Mouse (Mus musculus) MEL-GATA-1-ER (cell line): ENCODE measurements at regions not wholly inside any gene's neighbourhood (a gene's known extent, or its start where the extent isn't known, plus 50 kb on each side); places are given as distances from the start of the nearest gene placed in this dataset.
"Not testable (repeated sequence)": the region's sequence is repeated elsewhere in the genome, so short reads cannot be mapped to it uniquely, and the experiment has no call there.

Experiments used
- DNase-seq: peaks from one replicate; pipeline ENCODE4 v3.0.0-alpha.2; 2012; ENCODE audit warnings: low read depth; ENCODE audit errors: extremely low read depth

DNA sequence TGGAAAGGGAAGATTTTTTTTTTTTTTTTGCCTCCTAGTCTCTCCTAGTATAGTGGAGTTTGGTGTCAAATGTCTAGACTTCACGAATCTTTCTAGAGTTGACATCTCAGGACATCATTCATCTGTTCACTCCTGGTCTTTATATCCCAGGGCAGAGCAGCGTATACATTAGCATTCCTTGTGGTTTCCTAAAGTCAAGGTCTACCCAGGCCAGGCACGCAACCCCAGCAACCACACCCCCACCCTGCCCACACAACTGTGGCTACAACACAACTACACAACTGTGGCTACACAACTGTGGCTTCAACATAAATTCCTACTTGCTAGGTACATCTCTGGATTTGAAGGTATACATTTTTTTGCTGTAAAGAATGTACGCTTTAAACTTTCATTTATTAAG lies 122.2 kb downstream of the Ppp1r3a start:
- no peak for DNase-seq

DNA sequence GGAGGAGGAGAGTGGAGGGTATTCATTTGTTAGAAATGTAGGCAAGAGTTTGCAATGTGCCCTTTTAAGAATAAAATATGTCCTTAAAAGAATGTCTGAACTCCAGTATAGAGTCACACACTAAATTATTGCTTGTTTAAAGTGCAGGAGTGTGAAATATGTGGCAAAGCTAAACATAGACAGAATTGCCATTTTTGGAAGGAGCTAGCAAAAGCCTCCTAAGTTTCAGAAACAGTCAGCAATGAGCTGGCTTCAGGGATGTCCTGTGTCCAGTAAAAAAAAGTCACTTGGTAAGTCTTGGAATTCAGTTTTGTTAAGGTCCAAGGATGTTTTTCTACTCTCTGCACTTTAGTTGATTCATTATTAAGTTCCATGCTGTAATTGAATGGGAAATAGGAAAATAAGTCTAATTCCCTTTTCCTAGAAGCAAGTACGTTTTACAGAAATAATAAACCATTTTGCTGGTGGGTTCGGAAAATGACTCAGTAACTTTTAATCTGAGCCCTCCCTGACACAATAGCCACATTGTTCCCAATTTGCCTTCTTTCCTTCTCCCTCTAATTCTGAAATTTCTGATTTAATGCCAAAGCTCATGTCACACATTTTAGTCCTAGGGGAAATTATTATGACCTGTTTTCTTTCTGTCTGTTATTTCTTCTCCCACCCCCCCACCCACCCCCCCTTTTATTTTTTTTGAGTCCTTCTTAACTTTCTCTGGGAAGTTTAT lies 123.2 kb downstream of the Ppp1r3a start:
- no peak for DNase-seq

DNA sequence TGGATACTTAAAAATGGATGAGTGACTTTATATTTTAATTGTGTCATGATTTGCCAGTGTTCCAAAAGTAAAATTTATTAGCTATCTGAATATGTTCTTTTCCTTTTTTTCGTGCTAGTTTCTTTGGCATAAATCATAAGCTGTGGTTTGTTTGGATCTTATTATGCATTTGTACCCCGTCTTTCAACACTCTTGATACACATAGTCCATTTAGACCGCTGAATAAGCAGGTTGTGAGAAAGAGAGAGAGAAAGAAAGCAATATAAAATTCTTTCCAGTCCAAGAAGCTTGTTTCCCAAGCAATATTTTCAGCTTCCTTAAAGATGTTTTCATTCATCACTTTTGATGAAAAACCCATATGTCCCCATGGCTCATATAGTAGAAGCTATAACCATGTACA lies 138.4 kb downstream of the Ppp1r3a start:
- no peak for DNase-seq

DNA sequence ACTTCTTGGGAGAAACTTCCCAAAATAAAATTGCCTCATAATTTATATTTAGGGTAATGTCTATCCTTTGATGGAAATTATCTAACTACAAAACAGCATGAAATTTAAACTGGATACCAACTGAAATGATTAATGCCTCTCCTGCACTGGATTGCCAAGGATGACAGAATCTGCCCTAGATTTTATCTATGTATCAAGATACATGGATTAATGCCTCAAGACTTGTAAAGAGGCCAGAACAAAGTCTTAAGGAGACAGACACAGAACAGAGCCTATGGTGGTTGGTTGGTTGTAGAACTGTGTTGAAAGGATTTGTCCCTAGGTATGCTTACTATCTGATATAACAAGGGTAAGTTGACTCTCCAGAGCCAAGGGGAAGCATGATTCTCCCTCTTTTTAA lies 147.0 kb downstream of the Ppp1r3a start:
- DNase-seq: no peak

DNA sequence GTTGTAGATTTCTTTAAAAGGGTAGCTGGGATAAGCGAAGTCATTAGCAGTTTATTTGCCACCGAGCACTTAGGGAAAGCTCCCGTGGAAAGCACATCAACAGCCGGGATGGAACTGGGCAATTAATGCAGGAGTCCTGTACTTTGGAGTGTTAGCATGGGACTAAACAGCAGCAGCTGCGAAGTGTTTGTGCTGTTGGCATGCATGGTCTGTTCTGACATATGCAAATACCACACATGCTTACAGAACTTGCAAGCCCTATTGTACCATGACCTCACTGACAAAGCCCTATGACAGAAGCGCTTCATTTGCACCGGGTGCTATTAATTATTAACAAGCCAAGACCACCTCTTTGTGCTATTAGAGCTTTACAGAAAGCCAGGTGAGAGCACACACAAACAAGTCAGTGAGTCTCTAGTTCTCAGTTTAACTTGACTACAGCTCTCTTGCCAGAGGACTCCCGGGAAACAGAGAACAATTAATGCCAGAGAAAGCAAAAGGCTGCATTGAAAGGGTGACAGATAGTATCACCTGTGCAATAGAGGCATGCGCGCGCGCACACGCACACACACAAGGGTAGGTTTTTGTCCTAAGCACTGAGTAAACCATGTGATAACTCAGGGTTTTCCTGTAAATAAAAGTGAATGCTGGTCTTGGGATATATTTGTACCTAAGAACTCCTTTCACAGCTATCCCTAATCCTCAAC lies 154.4 kb downstream of the Ppp1r3a start:
- DNase-seq: no peak

DNA sequence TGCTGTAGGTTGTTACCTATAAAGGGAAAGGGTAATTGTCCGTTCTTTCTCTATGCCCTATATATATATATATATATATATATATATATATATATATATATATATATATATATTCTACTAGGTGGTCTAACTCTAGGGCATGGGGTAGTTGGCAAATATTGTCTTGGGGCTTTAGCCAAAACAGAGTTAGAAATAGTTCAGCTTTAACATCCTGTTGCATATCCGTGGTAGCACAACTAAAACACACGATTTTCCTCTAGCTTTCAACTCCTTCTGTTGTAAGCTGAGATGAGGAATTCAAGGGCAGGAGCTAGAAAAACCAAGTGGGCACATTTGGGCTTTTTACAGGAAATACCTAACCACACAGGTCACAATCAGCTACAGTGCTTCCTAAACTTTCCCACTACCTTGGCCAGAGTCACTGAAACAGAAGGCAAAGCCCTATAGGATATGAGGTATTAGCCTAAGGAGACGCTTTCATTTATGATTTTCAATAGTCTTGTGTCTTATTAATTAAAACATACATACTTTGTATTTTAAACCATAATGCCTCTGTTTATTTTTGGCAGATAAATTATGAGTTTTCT lies 158.1 kb downstream of the Ppp1r3a start:
- DNase-seq: no peak

DNA sequence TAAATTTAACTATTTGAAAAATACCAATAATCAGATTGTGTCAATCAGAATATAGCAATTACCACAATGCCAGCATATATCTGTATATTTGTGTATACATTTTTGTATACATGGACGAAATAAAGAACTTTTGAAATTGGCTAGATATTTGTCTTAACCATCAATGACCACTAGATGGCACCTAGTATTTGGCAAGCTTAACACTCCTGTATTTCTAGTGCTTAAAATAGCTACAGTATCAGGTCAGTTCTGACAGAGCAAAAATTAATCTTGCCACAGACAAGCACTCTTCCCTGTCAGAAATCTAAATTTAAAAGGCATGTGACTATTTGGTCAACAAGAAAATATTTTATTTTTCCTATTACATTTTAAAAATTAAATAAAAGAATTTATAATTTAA lies 169.2 kb downstream of the Ppp1r3a start:
- peak; percentile 11 for DNase-seq

DNA sequence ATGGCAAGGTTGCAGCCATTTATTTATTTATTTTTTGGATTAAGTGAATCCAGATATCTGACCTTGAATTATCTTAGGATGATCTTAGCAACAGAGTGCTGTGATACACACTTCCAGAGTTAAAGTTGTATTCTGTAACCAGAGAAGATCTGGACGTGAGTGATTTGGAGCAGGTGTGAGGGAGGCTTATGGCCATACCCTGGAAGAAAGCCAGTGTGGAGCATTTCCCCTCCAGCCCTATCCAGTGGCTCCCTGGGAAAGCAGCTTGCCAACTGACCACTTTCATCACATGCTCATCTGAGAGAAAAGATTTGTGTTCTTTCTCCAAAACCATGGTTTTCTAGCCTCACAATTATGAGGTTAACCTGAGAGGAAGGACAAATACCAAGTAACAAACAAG lies 171.2 kb downstream of the Ppp1r3a start:
- no peak for DNase-seq

DNA sequence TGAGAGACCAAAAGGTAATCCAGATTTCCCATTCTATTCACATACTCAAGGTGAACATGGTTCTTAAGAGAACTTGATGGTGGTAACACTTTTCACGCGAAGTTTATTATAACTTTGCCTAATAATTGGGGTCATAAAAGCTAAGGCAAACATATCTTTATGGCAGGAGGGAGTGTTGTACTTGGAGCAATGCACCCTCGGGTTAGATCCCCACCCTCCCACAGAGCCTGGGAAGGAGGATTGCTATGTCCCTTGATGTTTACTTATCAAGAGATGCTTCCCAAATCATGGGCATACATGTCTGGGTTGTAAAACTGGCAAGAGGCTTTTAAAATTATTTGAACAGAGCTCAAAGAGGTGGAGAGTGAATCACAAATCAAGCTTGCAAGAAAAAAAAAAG lies 180.5 kb downstream of the Ppp1r3a start:
- no peak for DNase-seq

DNA sequence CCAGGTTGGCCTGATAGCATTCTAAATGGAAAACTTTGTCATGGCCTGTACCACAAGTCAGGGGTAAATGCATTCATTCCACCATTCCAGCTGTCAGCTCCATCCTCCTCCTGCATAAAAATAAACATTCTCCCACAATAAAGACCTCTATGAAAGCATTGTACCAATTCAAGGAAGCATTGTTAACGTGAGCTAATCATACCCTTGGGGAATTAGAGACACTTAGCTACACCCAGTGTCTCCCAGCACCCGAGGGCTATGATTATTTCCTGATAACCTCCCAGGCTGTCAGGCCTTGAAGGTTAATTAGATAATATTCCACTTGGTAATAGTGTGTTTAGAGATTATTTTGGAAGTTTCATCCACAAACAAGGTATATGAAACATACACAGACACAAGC lies 182.1 kb downstream of the Ppp1r3a start:
- no peak for DNase-seq

DNA sequence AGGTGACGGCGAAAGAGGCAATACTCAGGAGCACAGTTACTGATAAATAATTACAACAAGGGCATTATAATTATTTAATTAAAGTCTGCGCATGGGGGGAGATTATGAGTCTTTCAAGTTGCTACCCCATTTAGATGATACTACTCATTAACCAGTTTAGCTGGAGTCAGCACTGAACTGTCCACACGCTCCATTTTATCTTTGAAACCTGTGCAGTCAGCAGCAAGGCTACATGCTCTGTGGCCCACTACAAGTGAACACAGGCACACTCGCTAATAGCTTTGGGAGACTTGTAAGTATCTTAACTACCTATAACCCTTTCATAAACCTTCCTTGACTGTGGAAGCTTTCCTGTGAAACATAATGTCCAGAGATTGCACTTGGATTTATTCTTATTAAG lies 214.7 kb downstream of the Ppp1r3a start:
- no peak for DNase-seq

DNA sequence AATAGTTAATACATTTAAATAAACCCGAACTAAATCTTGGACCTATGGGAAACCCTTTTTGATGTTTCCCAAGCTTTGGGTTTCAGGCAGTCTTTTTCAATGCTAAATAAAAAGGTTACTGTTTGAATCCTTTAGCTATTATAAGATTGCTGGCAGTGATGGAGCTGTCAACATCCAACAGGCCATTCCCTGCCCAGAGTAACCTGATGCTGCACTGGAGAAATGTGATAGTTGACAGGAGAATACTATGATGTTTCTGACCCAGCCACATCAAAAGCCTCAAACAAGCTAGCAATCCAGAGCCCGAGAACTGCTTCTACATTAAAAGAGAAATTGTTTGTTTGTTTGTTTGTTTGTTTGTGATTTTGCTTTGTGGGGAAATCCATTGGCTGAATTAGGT lies 226.0 kb downstream of the Ppp1r3a start:
- DNase-seq: no peak

DNA sequence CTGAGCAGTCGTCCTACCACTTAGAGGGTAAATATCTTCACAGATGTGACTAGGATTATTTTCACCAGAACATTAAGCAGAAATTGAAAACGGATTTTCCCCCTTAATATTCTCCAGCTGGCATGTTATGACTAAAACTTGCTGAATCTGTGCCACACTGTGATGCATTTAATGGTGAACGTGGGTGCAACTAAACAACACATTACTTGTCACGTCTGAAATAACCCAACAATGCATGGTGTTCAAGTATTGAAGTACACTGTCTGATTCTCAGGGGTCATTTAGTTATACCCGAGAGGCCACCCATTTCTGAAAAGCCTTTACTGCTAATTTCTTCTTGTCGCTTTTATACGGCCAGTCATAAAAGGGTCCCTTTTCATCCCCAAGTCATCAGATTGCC lies 226.5 kb downstream of the Ppp1r3a start:
- DNase-seq: no peak

DNA sequence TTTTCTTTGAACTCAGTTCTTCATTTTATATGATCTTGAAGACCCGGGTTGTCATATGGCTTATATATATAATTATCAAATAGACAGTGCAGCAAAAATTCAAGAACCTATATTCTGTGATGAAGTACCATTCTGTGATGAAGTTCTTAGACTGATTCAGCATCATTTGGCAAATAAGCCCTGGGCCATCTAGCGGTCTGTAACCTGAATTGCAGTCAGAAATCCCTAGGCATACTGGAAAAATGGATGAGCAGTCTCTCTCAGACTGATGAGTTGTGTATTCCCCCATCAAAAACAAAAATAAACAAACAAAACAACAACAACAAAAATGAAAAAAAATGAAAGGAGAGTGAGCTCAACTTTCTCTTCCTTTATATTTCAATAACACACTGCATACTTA lies 232.3 kb downstream of the Ppp1r3a start:
- DNase-seq: no peak

DNA sequence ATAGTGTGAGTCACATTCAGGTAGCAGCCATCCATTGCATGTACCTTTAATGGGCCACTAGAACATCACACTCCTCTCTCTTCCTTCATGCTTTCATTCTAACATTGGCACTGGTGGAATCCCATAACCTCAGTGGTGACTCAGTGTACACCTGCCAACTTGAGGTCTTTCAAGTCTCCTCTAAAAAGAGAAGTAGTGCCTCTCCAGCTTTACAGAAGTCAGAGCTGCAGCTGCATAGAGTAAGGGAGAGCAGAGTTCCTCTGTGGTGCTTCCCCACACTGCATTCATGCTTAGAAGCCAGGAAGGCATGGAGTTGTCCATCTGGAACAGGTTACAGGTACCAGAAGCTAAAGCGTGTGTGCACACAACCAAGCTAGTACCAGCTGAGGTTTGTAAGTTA lies 233.8 kb downstream of the Ppp1r3a start:
- no peak for DNase-seq

DNA sequence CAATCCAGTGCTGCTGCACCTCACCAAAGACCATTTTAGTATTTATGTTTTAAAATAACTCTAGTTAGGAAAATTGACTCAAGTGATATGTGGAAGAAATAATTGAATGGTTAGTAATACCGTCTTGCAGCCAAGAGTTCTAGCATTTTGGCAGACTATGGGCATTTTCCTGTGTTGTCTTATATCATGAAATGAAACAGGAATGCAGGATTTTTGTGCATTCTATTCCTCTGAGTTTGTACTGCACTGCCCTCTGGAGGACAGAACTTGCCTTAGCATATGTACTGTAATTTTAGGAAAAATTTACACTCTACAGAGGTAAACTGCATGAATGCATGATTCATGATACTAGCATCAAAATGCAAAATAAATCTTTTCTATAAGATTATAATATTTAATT lies 250.9 kb downstream of the Ppp1r3a start:
- DNase-seq: no peak

DNA sequence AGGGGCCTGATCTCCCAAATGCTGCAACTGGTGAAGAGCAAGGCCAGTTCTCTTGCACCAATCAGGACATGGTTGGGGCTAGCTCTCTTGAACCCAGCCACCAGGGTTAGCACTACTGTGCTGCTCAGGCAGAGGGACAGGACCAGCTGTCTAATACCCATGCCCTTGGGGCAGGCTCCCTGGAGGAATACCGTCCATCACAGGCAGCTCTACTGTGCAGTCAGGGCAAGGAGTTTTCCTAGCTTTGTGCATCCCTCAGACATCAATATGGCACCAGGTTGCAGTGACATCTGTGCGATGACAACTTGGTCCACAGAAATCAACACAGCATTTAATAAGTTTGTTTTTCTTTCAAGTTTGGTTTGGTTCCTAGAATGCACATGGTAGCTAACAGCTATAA lies 254.4 kb downstream of the Ppp1r3a start:
- no peak for DNase-seq

DNA sequence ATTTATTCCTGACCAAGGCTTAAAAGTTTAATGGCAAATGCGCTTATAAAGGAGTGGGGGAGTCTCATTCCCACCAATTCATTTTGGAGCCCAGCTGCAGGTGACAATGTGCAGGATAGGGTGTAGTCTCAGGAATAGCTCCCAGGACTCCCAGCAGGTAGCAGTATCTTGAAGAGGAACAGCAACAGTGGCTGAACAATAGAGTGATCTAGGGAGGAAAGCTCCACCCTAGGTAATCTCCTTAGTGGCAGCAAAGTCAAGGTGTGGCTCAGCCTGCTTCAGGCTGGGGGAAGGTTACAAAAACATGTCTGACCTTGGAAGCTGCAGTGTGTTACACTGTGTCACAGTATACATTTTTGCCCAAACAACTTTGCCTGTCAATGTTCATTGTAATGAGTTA lies 255.2 kb downstream of the Ppp1r3a start:
- not testable (repeated sequence) for DNase-seq

DNA sequence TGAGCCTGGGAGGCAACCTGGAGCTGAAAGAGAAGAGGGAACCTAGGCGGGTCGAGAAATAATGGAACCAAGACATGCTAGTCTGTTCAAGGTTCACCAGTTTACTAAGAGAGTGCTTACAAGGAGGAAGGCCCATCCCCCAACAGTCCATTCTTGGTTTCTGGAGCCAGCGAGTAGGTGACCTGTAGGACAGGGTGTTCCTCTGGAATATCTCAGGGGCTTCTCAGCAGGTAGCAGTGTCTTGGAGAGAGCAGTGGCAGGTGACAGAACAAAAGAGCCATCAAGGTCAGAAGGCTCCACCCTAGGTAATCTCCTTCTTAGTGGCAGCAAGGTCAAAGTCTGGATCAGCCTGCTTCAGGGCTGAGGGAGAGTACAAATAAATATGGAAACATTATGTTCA lies 268.4 kb downstream of the Ppp1r3a start:
- not testable (repeated sequence) for DNase-seq

DNA sequence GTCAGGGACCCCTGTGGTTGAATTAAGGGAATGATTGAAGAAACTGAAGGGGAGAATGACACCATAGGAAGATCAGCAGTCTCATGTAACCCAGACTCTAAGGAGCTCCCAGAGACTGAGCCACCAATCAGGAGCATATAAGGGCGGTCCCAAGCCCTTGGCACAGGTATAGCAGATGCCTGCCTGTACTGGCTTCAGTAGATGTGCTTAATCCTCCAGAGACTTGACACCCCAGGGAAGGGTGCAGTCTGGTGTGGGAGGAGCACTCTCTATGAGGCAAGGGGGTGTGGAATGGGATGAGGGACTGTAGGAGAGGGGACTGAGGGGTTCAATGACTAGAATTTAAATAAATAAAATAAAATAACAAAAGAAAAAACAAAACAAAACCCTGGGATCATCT lies 298.7 kb downstream of the Ppp1r3a start:
- DNase-seq: no peak

DNA sequence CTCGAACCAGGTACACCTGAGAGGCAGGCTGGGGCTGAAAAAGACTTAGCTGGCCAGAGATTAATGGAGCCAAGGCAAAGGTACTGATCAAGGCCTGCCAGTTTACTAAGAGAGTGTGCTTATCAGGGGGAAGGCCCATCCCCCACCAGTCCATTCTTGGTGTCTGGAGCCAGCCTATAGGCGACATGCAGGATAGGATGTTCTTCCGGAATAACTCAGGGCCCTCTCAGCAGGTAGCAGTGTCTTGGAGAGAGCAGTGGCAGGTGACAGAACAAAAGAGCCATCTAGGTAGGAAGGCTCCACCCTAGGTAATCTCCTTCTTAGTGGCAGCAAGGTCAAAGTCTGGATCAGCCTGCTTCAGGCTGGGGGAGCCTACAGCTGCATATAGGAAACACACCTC lies 301.8 kb downstream of the Ppp1r3a start:
- DNase-seq: not testable (repeated sequence)

DNA sequence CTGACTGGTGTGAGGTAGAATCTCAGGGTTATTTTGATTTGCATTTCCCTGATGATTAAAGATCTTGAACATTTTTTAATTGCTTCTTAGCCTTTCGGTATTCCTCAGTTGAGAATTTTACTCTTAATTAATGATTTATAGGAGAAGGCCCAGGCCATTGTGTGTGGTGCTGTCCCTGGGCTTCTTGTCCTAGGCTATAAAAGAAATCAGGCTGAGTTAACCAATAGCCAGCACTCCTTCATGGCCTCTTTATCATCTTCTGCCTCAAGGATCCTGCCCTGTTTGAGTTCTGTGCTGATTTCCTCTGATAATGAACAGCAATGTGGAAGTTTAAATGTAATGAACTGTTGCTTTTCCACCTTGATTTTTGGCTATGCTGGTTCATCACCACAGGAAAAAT lies 323.3 kb downstream of the Ppp1r3a start:
- DNase-seq: no peak

DNA sequence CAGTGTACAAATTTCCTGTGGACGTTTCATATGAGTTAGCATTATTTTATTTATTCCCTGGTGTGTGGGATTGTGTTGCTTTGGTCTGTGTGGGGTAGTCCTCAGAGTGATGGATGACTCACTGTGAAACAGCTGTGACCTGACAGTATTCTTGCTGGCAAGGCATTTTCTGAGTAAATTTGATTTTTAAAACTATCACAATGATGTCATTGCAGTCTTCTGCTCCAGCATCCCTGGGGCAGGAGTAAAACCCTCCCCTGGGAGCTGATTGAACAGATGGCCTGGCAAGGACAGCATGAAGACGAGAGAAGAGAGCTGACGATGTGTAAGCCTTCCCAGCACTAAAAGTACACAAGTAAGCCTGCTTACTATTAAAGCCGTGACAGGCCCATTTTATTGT lies 345.3 kb downstream of the Ppp1r3a start:
- DNase-seq: no peak
